Mouse (Mus musculus) forebrain, embryonic 10.5 days (tissue): Measurements from ENCODE around the gene Vcpkmt. TPM values are rescaled to one million over a fixed set of nuclear protein-coding genes. Genes with fewer than 3 reads are reported as not detected.
"Not testable (repeated sequence)": the region's sequence is repeated elsewhere in the genome, so short reads cannot be mapped to it uniquely, and the experiment has no call there.

Source experiments
- DNase-seq: peaks from one replicate; pipeline ENCODE4 v3.0.0-alpha.2; 2017; ENCODE audit warnings: low spot score; ENCODE audit errors: extremely low spot score
- H3K27ac ChIP-seq: fragments of 300-500 bp; sonication (generic); 2 replicates; pipeline ENCODE4 v1.5.1; 2016; ENCODE audit warnings: mild to moderate bottlenecking
- H3K27me3 ChIP-seq: fragments of 300-500 bp; sonication (generic); 2 replicates; pipeline ENCODE4 v1.6.1; 2016; ENCODE audit warnings: mild to moderate bottlenecking; ENCODE audit not compliant: poor library complexity, severe bottlenecking
- H3K36me3 ChIP-seq: fragments of 300-500 bp; sonication (generic); replicated peaks from 2 replicates; pipeline ENCODE4 v1.6.1; 2016; ENCODE audit warnings: mild to moderate bottlenecking, moderate library complexity
- H3K4me1 ChIP-seq: fragments of 300-500 bp; sonication (generic); 2 replicates; pipeline ENCODE4 v1.6.1; 2016
- H3K4me3 ChIP-seq: fragments of 300-500 bp; sonication (generic); 2 replicates; pipeline ENCODE4 v1.5.1; 2016; ENCODE audit warnings: mild to moderate bottlenecking, moderate library complexity
- H3K9me3 ChIP-seq: fragments of 300-500 bp; sonication (generic); 2 replicates; pipeline ENCODE4 v1.6.1; 2016; ENCODE audit warnings: mild to moderate bottlenecking, moderate library complexity
- WGBS: fragments of 180-500 bp; shearing (Covaris S2); methylation state at CpG from one replicate; pipeline ENCODE4 v1.1.7; 2016; 5-methylcytosine and 5-hydroxymethylcytosine counted together
- polyA plus RNA-seq: library from polyadenylated mRNA; unstranded; fragments of >200 nt; fragmentation: Nextera tagmentation; extraction: Ambion mirVana; gene quantifications from 2 replicates; pipeline ENCODE4 v1.2.1, GENCODE M21; 2016

Gene Vcpkmt
- polyA plus RNA-seq, 1 experiment from 2014 or later = 30.6 TPM

GRCm38 (mm10) chr12:69561006-69561405 is 21.8 kb downstream of the Vcpkmt start:
- H3K36me3 ChIP-seq, H3K27me3 ChIP-seq, H3K27ac ChIP-seq, H3K9me3 ChIP-seq, H3K4me1 ChIP-seq, H3K4me3 ChIP-seq, DNase-seq: not testable (repeated sequence)
- WGBS = 90% methylated on average over 6 of the region's 6 CpGs

GRCm38 (mm10) chr12:69556221-69556861 is 26.5 kb downstream of the Vcpkmt start:
- peaks cover 6% of the 10 kb centered on the region; the same call in 1 of the 2 replicates for H3K9me3 ChIP-seq
- H3K4me1 ChIP-seq = peaks cover 6% of the 10 kb centered on the region; the same call in 1 of the 2 replicates
- peak overlapping the region; percentile 48 for H3K27ac ChIP-seq
- H3K27me3 ChIP-seq = no peaks in the 10 kb centered on the region
- WGBS = 73% methylated on average over 6 of the region's 6 CpGs
- no peaks in the 10 kb centered on the region for H3K36me3 ChIP-seq
- no peak overlapping the region for H3K4me3 ChIP-seq
- no peak for DNase-seq

DNA sequence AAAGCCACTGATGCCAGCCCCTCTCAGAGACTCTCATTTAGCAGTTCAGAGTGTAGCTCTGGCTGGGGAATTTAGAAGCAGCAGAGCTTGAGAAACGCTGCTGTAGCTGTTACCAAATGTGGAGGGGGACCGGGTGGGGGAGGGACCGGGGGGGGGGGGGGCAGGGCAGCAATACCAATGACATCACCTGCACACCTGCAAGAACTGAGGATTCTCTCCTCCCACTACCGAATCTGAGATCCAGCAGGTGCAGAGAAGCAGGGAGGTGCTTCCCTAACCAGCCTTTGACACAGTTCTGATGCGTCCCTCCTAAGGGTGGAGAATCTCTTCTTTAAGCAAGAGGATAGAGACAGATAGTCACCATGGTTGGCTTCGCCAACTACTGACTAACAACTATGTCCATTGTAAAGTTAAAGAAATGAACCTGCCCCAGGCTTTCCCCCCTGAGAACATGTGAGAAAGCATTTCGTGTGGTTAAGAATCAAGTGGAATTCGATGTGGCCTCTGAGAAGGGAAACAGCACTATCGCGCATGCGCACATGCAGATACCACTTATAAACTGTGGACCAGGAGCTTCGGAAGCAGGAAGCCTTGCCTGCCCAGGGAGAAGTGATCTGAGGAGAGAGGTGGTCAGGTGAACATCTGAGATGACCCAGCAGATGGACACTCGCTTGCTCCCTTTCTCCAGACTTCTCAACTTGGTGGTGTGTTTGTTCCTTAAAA is 37.2 kb downstream of the Vcpkmt start:
- no peaks in the 10 kb centered on the region for H3K36me3 ChIP-seq
- 77% methylated on average over 13 of the region's 13 CpGs for WGBS
- no peaks in the 10 kb centered on the region for H3K9me3 ChIP-seq
- DNase-seq = no peak
- H3K4me3 ChIP-seq = no peak overlapping the region
- H3K27ac ChIP-seq = no peak overlapping the region
- H3K4me1 ChIP-seq = peaks cover 5% of the 10 kb centered on the region; the same call in 1 of the 2 replicates
- no peaks in the 10 kb centered on the region for H3K27me3 ChIP-seq

GRCm38 (mm10) chr12:69544994-69545393 is 37.8 kb downstream of the Vcpkmt start:
- DNase-seq = no peak
- peaks cover 7% of the 10 kb centered on the region for H3K4me1 ChIP-seq

DNA sequence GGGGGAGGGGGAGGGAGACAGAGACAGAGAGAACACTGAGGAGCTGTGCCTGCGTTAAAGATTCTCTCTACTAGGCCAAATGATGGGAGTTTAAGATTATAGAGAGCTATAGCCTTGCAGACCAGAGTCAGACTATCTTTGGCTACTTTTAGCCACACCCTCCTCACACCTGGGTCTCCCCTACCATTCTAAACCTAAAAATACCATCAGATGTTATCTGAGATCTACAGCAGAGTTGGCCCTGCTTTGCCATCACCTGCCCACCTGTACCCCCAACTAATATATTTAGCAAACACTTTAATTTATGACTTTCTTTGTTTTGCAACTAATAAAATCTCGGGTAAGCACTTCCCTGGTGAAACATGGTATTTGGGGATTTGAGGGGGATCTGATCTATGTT is 38.3 kb downstream of the Vcpkmt start:
- Histone ChIP-seq H3K9me3 (no peaks in the 10 kb centered on the region), H3K27ac (no peak overlapping the region), H3K36me3 (no peaks in the 10 kb centered on the region), H3K4me1 (peaks cover 12% of the 10 kb centered on the region), H3K4me3 (no peak overlapping the region), H3K27me3 (no peaks in the 10 kb centered on the region)
- no peak for DNase-seq
- 73% methylated on average over 2 of the region's 2 CpGs for WGBS

More at GRCm38 (mm10) chr12:69544994-69545393, 37.8 kb downstream of the Vcpkmt start:
- Histone ChIP-seq H3K36me3 (no peaks in the 10 kb centered on the region), H3K4me3 (no peak overlapping the region), H3K27me3 (no peaks in the 10 kb centered on the region), H3K27ac (no peak overlapping the region), H3K9me3 (no peaks in the 10 kb centered on the region)
- WGBS = 83% methylated on average over 6 of the region's 6 CpGs

DNA sequence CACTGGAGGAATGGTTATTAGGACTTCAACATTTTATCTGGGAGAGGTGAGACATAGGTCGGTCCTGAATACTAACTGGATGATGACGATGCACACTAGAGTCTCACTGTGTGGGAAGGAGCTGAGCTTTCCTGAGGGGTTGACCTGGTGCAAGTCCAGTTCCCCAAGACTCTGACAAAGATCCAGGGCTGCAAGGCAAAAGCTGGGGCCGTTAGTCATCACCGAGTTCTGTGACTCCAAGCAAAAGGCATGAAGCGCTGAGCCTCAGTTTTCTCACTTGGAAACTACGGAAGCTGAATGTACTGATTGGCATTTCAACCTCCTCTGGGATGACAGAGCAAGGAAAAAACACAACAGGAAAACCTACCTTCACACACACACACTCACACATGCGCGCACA is 40.5 kb downstream of the Vcpkmt start:
- H3K4me3 ChIP-seq = no peak overlapping the region
- no peaks in the 10 kb centered on the region for H3K9me3 ChIP-seq
- no peaks in the 10 kb centered on the region for H3K36me3 ChIP-seq
- peaks cover 34% of the 10 kb centered on the region for H3K4me1 ChIP-seq
- WGBS = 91% methylated on average over 8 of the region's 8 CpGs
- DNase-seq = no peak
- H3K27ac ChIP-seq = no peak overlapping the region
- no peaks in the 10 kb centered on the region for H3K27me3 ChIP-seq

GRCm38 (mm10) chr12:69541663-69542062 is 41.2 kb downstream of the Vcpkmt start:
- WGBS = 86% methylated on average over 8 of the region's 8 CpGs
- Histone ChIP-seq H3K36me3 (no peaks in the 10 kb centered on the region), H3K27me3 (no peaks in the 10 kb centered on the region), H3K9me3 (no peaks in the 10 kb centered on the region), H3K4me3 (no peak overlapping the region), H3K4me1 (peaks cover 41% of the 10 kb centered on the region), H3K27ac (no peak overlapping the region)
- no peak for DNase-seq

GRCm38 (mm10) chr12:69539353-69539752 is 43.5 kb downstream of the Vcpkmt start:
- Histone ChIP-seq H3K4me3 (no peak overlapping the region), H3K27me3 (no peaks in the 10 kb centered on the region), H3K9me3 (no peaks in the 10 kb centered on the region), H3K4me1 (peaks cover 48% of the 10 kb centered on the region), H3K27ac (peak overlapping the region; percentile 60; the same call in 1 of the 2 replicates), H3K36me3 (no peaks in the 10 kb centered on the region)
- 80% methylated on average over 7 of the region's 7 CpGs for WGBS
- no peak for DNase-seq

DNA sequence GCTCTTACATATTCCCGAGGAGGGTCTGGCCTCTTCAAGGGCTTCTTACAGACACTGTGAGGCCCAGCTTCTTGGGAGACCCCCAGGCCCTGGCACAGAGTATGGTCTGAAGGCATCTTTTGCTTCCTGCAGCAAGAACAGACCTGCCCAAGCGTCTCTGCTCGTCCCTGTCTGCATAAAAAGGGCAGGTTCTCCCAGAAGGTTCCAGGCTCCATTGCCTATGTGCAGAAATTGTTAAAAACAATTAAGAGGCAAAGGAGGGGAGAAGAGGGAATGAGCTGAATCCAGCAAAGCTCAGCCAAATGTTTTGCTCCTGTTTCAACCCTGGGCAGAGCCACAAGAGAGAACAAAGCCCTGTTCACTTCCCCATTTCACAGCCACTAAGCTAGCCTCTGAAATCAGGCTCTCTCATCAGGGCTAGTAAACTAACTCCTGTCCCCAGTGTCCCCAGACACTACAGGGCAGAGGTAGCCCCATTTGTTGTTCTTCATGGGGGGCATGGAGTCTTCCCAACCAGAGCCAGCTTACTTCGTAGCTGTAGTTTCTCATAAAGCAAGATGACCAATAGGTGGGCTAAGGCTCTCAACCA is 44.4 kb downstream of the Vcpkmt start:
- Histone ChIP-seq H3K4me3 (no peak overlapping the region), H3K36me3 (no peaks in the 10 kb centered on the region), H3K4me1 (peaks cover 48% of the 10 kb centered on the region), H3K27me3 (no peaks in the 10 kb centered on the region), H3K27ac (peak overlapping the region; percentile 63), H3K9me3 (no peaks in the 10 kb centered on the region)
- no peak for DNase-seq
- WGBS = 68% methylated on average over 4 of the region's 4 CpGs

GRCm38 (mm10) chr12:69537675-69538361 is 45.0 kb downstream of the Vcpkmt start:
- peak overlapping the region; percentile 66 for H3K27ac ChIP-seq
- no peaks in the 10 kb centered on the region for H3K9me3 ChIP-seq
- H3K4me1 ChIP-seq = peaks cover 48% of the 10 kb centered on the region
- H3K4me3 ChIP-seq = no peak overlapping the region
- no peaks in the 10 kb centered on the region for H3K36me3 ChIP-seq
- DNase-seq = no peak
- H3K27me3 ChIP-seq = no peaks in the 10 kb centered on the region
- WGBS = 62% methylated on average over 19 of the region's 19 CpGs

DNA sequence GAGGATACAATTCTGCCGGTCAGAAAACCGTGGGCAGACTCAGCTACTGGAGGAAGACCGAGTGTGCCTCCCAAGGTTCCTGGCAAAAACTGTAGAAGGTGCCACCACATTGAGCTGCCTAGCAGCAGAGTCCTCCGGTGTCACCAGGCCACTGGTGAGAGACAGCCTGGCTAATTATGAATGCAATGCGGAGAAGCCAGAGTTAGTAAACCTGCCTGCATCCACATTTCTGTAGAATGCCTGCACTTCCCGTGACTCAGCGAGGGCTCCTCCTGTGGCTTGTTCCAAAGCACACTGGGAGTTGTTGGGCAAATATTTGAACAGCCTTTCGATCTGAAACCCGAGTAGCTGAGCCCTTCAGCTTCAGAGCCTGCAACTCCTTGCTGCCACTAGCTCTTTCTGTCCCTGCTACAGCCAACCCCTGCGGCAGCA is 45.6 kb downstream of the Vcpkmt start:
- Histone ChIP-seq H3K27ac (peak overlapping the region; percentile 66), H3K4me3 (no peak overlapping the region), H3K36me3 (no peaks in the 10 kb centered on the region), H3K9me3 (no peaks in the 10 kb centered on the region), H3K27me3 (no peaks in the 10 kb centered on the region), H3K4me1 (peaks cover 48% of the 10 kb centered on the region)
- 47% methylated on average over 10 of the region's 10 CpGs for WGBS
- peak; percentile 24 for DNase-seq

DNA sequence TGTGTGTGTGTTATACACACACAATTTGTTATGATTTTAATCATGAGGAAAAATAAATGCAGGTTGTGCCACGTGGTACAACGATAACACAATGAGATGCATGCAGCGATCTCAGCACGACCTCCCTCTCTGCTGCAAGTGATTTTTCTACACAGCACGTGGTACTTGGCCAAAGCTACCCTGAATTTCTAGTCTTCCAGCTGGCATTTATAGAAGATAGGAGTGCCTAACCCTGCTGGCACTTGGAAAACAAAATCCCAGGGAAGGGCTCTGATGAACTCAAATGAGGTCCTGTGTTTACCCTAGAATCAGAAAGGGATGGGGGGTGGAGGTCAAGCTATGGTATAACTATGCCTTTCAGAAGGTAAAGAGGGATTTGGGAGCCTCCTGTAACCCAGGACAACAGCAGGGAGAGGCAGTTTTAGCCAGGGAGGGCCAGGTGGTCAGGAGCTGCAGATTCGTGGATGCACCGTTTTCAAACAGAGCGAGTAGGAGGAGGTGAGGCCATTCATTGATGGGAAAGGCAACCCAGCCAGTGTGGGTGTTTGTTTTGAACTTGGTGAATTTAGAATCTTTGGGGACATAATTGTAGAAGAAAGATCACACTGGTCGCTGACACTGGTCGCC is 46.1 kb downstream of the Vcpkmt start:
- H3K27me3 ChIP-seq = no peaks in the 10 kb centered on the region
- H3K27ac ChIP-seq = peak overlapping the region; percentile 66; the same call in 1 of the 2 replicates
- peaks cover 45% of the 10 kb centered on the region for H3K4me1 ChIP-seq
- no peaks in the 10 kb centered on the region for H3K36me3 ChIP-seq
- no peak overlapping the region for H3K4me3 ChIP-seq
- DNase-seq = no peak
- no peaks in the 10 kb centered on the region for H3K9me3 ChIP-seq
- WGBS = 77% methylated on average over 10 of the region's 10 CpGs
